Mouse (Mus musculus) CH12.LX (cell line): Measurements from ENCODE around the gene Utp11. TPM values are rescaled to one million over a fixed set of nuclear protein-coding genes. Genes with fewer than 3 reads are reported as not detected.

Experiments
- DNase-seq: peaks from one replicate; pipeline ENCODE4 v3.0.0-alpha.2; 2013; ENCODE audit errors: extremely low read depth
- H3K27ac ChIP-seq: 2 replicates; pipeline ENCODE4 v1.5.1; 2012; ENCODE audit warnings: low read depth, mild to moderate bottlenecking, control low read depth, moderate library complexity; ENCODE audit not compliant: insufficient read depth
- H3K27me3 ChIP-seq: replicated peaks from 2 replicates; pipeline ENCODE3; 2012; ENCODE audit warnings: inconsistent platforms
- H3K36me3 ChIP-seq, 2 experiments: replicated peaks in 1 of 2; 2 replicates each; pipeline versions ENCODE3 to v1.6.1; 2012; ENCODE audit warnings: inconsistent platforms in 1 of 2, low read length in 1 of 2, mild to moderate bottlenecking in 1 of 2, mixed read lengths in 1 of 2, moderate library complexity in 1 of 2; ENCODE audit not compliant: control insufficient read depth in 1 of 2, insufficient read depth in 1 of 2
- H3K4me1 ChIP-seq, 2 experiments: 2 replicates each; pipeline ENCODE4 v1.6.1; 2012; ENCODE audit warnings: inconsistent platforms in 1 of 2, moderate library complexity in 1 of 2; ENCODE audit not compliant: insufficient read depth in 2 of 2, control insufficient read depth in 1 of 2
- H3K4me2 ChIP-seq: 2 replicates; pipeline ENCODE4 v1.6.1; 2012; ENCODE audit warnings: low read depth, mild to moderate bottlenecking, control low read depth; ENCODE audit not compliant: poor library complexity, insufficient read depth, severe bottlenecking
- H3K4me3 ChIP-seq, 3 experiments: fragments of 150-350 bp in 1 of 3; sonication (generic) in 1 of 3; replicated peaks in 1 of 3; 2 replicates each; pipeline versions ENCODE3 to v1.5.1; 2011 to 2012; ENCODE audit warnings: low read depth in 2 of 3, low read length in 2 of 3, mild to moderate bottlenecking in 2 of 3, moderate library complexity in 2 of 3, control low read depth in 1 of 3, improper control_type of control experiment in 1 of 3, inconsistent platforms in 1 of 3, mixed read lengths in 1 of 3; ENCODE audit not compliant: poor library complexity in 1 of 3
- H3K79me2 ChIP-seq: replicated peaks from 2 replicates; pipeline ENCODE4 v1.6.1; 2012; ENCODE audit warnings: mild to moderate bottlenecking, moderate library complexity; ENCODE audit not compliant: control insufficient read depth, poor library complexity, insufficient read depth, severe bottlenecking; ENCODE audit errors: extremely low read depth
- H3K9ac ChIP-seq: 2 replicates; pipeline ENCODE4 v1.6.1; 2012; ENCODE audit warnings: low read depth, mild to moderate bottlenecking, control low read depth, moderate library complexity; ENCODE audit not compliant: insufficient read depth
- H3K9me3 ChIP-seq: replicated peaks from 2 replicates; pipeline ENCODE3; 2012; ENCODE audit warnings: low read length, inconsistent platforms, mixed read lengths
- BHLHE40 ChIP-seq: IDR thresholded peaks from 2 replicates; pipeline ENCODE4 v1.6.1; 2011; ENCODE audit warnings: mild to moderate bottlenecking, low read depth, low read length, improper control_type of control experiment
- CHD2 ChIP-seq: IDR thresholded peaks from 2 replicates; pipeline ENCODE4 v1.6.1; 2011; ENCODE audit warnings: low read length, improper control_type of control experiment
- CTCF ChIP-seq, 2 experiments: IDR thresholded peaks in 1 of 2; conservative IDR thresholded peaks in 1 of 2; 2 replicates each; pipeline ENCODE4 v1.5.1; 2011 to 2012; ENCODE audit warnings: low read depth in 2 of 2, low read length in 2 of 2, improper control_type of control experiment in 1 of 2, inconsistent platforms in 1 of 2, mild to moderate bottlenecking in 1 of 2, moderate library complexity in 1 of 2
- E2F4 ChIP-seq: IDR thresholded peaks from 2 replicates; pipeline ENCODE4 v1.6.1; 2011; ENCODE audit warnings: low read depth, low read length, improper control_type of control experiment; ENCODE audit not compliant: insufficient replicate concordance
- ELF1 ChIP-seq: IDR thresholded peaks from 2 replicates; pipeline ENCODE4 v1.6.1; 2014; ENCODE audit warnings: low read depth, mild to moderate bottlenecking, inconsistent platforms, low read length, improper control_type of control experiment
- EP300 ChIP-seq: IDR thresholded peaks from 2 replicates; pipeline ENCODE4 v1.6.1; 2011; ENCODE audit warnings: low read length, improper control_type of control experiment
- GABPA ChIP-seq: IDR thresholded peaks from 2 replicates; pipeline ENCODE4 v1.6.1; 2012; ENCODE audit warnings: low read depth, low read length, improper control_type of control experiment, inconsistent platforms; ENCODE audit not compliant: insufficient replicate concordance
- IRF4 ChIP-seq: IDR thresholded peaks from 2 replicates; pipeline ENCODE4 v1.6.1; 2014; ENCODE audit warnings: low read depth, mild to moderate bottlenecking, inconsistent platforms, low read length, improper control_type of control experiment
- JUN ChIP-seq: IDR thresholded peaks from 2 replicates; pipeline ENCODE4 v1.6.1; 2011; ENCODE audit warnings: low read depth, mild to moderate bottlenecking, low read length, improper control_type of control experiment, moderate library complexity; ENCODE audit not compliant: insufficient read depth
- MAX ChIP-seq: IDR thresholded peaks from 2 replicates; pipeline ENCODE4 v1.6.1; 2011; ENCODE audit warnings: low read length, improper control_type of control experiment
- MAZ ChIP-seq: IDR thresholded peaks from 2 replicates; pipeline ENCODE4 v1.6.1; 2012; ENCODE audit warnings: low read depth, mild to moderate bottlenecking, inconsistent platforms, low read length, improper control_type of control experiment, moderate library complexity
- MEF2A ChIP-seq: IDR thresholded peaks from 2 replicates; pipeline ENCODE4 v1.6.1; 2014; ENCODE audit warnings: low read depth, mild to moderate bottlenecking, inconsistent platforms, low read length, improper control_type of control experiment, borderline replicate concordance
- MXI1 ChIP-seq: IDR thresholded peaks from 2 replicates; pipeline ENCODE4 v1.6.1; 2011; ENCODE audit warnings: mild to moderate bottlenecking, low read depth, low read length, improper control_type of control experiment
- NELFE ChIP-seq: IDR thresholded peaks from 2 replicates; pipeline ENCODE4 v1.6.1; 2011; ENCODE audit warnings: low read depth, low read length, improper control_type of control experiment
- NRF1 ChIP-seq: IDR thresholded peaks from 2 replicates; pipeline ENCODE4 v1.6.1; 2014; ENCODE audit warnings: low read depth, mild to moderate bottlenecking, inconsistent platforms, low read length, improper control_type of control experiment, moderate library complexity
- PAX5 ChIP-seq: IDR thresholded peaks from 2 replicates; pipeline ENCODE4 v1.6.1; 2012; ENCODE audit warnings: low read length, inconsistent platforms, mixed read lengths
- POLR2A ChIP-seq: IDR thresholded peaks from 2 replicates; pipeline ENCODE4 v1.6.1; 2011; ENCODE audit warnings: low read depth, mild to moderate bottlenecking, improper control_type of control experiment, low read length
- POLR2AphosphoS2 ChIP-seq: IDR thresholded peaks from 2 replicates; pipeline ENCODE4 v1.6.1; 2011; ENCODE audit warnings: low read depth, low read length, improper control_type of control experiment
- RAD21 ChIP-seq: IDR thresholded peaks from 2 replicates; pipeline ENCODE4 v1.6.1; 2011; ENCODE audit warnings: low read depth, mild to moderate bottlenecking, low read length, improper control_type of control experiment, moderate library complexity
- RCOR1 ChIP-seq: conservative IDR thresholded peaks from 2 replicates; pipeline ENCODE4 v1.6.1; 2012; ENCODE audit warnings: low read depth, mild to moderate bottlenecking, inconsistent platforms, low read length, improper control_type of control experiment
- SIN3A ChIP-seq: IDR thresholded peaks from 2 replicates; pipeline ENCODE4 v1.6.1; 2012; ENCODE audit warnings: low read length, improper control_type of control experiment, inconsistent platforms
- TCF12 ChIP-seq: IDR thresholded peaks from 2 replicates; pipeline ENCODE4 v1.6.1; 2014; ENCODE audit warnings: low read depth, mild to moderate bottlenecking, inconsistent platforms, low read length, improper control_type of control experiment
- UBTF ChIP-seq: IDR thresholded peaks from 2 replicates; pipeline ENCODE4 v1.6.1; 2012; ENCODE audit warnings: low read depth, mild to moderate bottlenecking, inconsistent platforms, low read length, improper control_type of control experiment, moderate library complexity
- USF1 ChIP-seq: IDR thresholded peaks from 2 replicates; pipeline ENCODE4 v1.6.1; 2014; ENCODE audit warnings: low read depth, mild to moderate bottlenecking, inconsistent platforms, low read length, improper control_type of control experiment
- ZKSCAN1 ChIP-seq: IDR thresholded peaks from 2 replicates; pipeline ENCODE4 v1.6.1; 2012; ENCODE audit warnings: low read depth, inconsistent platforms, low read length, improper control_type of control experiment, borderline replicate concordance
- ZMIZ1 ChIP-seq: IDR thresholded peaks from 2 replicates; pipeline ENCODE4 v1.6.1; 2012; ENCODE audit warnings: low read depth, mild to moderate bottlenecking, inconsistent platforms, low read length, improper control_type of control experiment
- ZNF384 ChIP-seq: IDR thresholded peaks from 2 replicates; pipeline ENCODE4 v1.6.1; 2012; ENCODE audit warnings: low read depth, low read length, improper control_type of control experiment, inconsistent platforms
- dilution Hi-C: fragments of 300-500 bp; cut with MboI; formaldehyde crosslinking; loops from 2 replicates; pipeline ENCODE4 v1.14.3; 2020; ENCODE audit warnings: low sequenced_read_pairs; ENCODE audit not compliant: extremely low pct_unique_long_range_greater_than_20kb, extremely low pct_ligation_motif_present
- in situ Hi-C: fragments of 300-500 bp; cut with MboI; formaldehyde crosslinking; loops from 3 replicates; pipeline ENCODE4 v1.14.3; 2019; ENCODE audit warnings: low sequenced_read_pairs, low pct_ligation_motif_present, low pct_unique_long_range_greater_than_20kb, mixed read lengths
- polyA plus RNA-seq: library from polyadenylated mRNA; unstranded; fragments of >175 nt; gene quantifications from 2 replicates; pipeline ENCODE4 v1.2.1, GENCODE M21; 2012; ENCODE audit warnings: low read depth; ENCODE audit not compliant: insufficient read length
- total RNA-seq, 2 experiments: library from RNA; depleted of rRNA; stranded (reverse); fragments of 300-350 nt in 1 of 2; fragments of >200 nt in 1 of 2; gene quantifications; 2 replicates each; pipeline ENCODE4 v1.2.3; 2012 to 2014

The Utp11 gene
- total and polyA plus RNA-seq, 3 experiments, result 52.7 to 102 (median 78.1) TPM

DNA sequence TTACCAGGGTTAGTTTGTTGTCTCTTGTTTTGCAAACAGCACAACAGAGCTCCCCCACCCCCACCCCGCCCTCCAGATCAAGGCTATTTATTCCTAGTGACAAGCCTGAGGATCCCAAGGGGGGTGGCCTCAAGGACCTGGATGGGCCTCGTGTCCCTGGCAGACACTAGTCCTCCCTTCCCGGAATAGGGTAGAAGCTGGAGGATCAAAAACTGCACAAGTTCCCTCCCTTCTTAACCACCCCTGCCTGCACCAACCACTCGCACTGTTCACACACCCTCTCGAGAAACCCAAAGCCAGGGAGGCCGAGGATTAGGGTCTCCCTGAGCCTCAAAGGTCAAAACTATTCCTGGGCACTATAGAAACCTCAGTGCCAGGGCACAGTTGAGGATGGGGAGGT lies 6.4 kb upstream of the Utp11 start:
- H3K36me3 ChIP-seq, result no peaks in the 10 kb centered on the region
- peaks cover 16 to 50% of the 10 kb centered on the region in 2 experiments for H3K4me1 ChIP-seq
- no peaks in the 10 kb centered on the region for H3K27me3 ChIP-seq
- in situ Hi-C loops, result loop anchor here (10.0 kb wide), 1 partner anchor 365 kb away; the partner anchor contains the start of genes Dnali1 and Snip1
- no peak overlapping the region for H3K27ac ChIP-seq
- no peak for DNase-seq
- H3K9ac ChIP-seq, result peak overlapping the region; percentile 93; the same call in 1 of the 2 replicates
- peaks cover 19% of the 10 kb centered on the region for H3K79me2 ChIP-seq
- dilution Hi-C loops, result no loop called here
- TF ChIP-seq ZKSCAN1 (no peak), MXI1 (no peak), POLR2A (no peak), RAD21 (no peak), JUN (no peak), UBTF (no peak), SIN3A (no peak), USF1 (no peak), ZNF384 (no peak), GABPA (no peak), NELFE (no peak), ZMIZ1 (no peak), CTCF (conservative IDR thresholded peaks at IDR 0.05 in 1 of 2, IDR thresholded peaks at IDR 0.05 in 1 of 2; ENCODE audit: low read depth in 2 of 2, low read length in 2 of 2) (no peak), RCOR1 (no peak)
- peaks cover 2% of the 10 kb centered on the region for H3K9me3 ChIP-seq
- peak overlapping the region; percentile 83 for H3K4me2 ChIP-seq
- H3K4me3 ChIP-seq, result no peak overlapping the region

GRCm38 (mm10) chr4:124695786-124696516 lies 2.6 kb upstream of the Utp11 start:
- DNase-seq, result no peak
- peak overlapping the region; percentile 19; the same call in 1 of the 2 replicates for H3K27ac ChIP-seq
- TF ChIP-seq BHLHE40 (no peak), TCF12 (no peak), RCOR1 (no peak), POLR2AphosphoS2 (no peak), PAX5 (no peak), MAZ (0 out of 2 replicates have a peak, but pooled peaks have one; percentile 40), IRF4 (no peak), MEF2A (no peak), CTCF (conservative IDR thresholded peaks at IDR 0.05 in 1 of 2, IDR thresholded peaks at IDR 0.05 in 1 of 2; ENCODE audit: low read depth in 2 of 2, low read length in 2 of 2) (no peak), ELF1 (no peak), UBTF (no peak), NRF1 (no peak), E2F4 (no peak), USF1 (no peak), SIN3A (no peak), EP300 (no peak), MAX (peak; percentile 39; the same call in 1 of the 2 replicates), CHD2 (no peak)
- H3K27me3 ChIP-seq, result no peaks in the 10 kb centered on the region
- dilution Hi-C loops (no loop called here), in situ Hi-C loops (no loop called here)
- H3K36me3 ChIP-seq, result peaks cover 0 to 1% of the 10 kb centered on the region in 2 experiments
- peaks cover 3 to 38% of the 10 kb centered on the region in 2 experiments; a peak in 3 of 4 replicates for H3K4me1 ChIP-seq
- H3K79me2 ChIP-seq, result peaks cover 24% of the 10 kb centered on the region
- peak overlapping the region; percentile 14; the same call in 1 of the 2 replicates for H3K4me2 ChIP-seq
- H3K9ac ChIP-seq, result peak overlapping the region; percentile 6; the same call in 1 of the 2 replicates
- peaks cover 2% of the 10 kb centered on the region for H3K9me3 ChIP-seq
- H3K4me3 ChIP-seq, result peak overlapping the region in 2 of 3 experiments; percentile 8 to 29
